Mouse (Mus musculus): Measurements from ENCODE around the gene Ube2e2.

Gene Ube2e2

DNA sequence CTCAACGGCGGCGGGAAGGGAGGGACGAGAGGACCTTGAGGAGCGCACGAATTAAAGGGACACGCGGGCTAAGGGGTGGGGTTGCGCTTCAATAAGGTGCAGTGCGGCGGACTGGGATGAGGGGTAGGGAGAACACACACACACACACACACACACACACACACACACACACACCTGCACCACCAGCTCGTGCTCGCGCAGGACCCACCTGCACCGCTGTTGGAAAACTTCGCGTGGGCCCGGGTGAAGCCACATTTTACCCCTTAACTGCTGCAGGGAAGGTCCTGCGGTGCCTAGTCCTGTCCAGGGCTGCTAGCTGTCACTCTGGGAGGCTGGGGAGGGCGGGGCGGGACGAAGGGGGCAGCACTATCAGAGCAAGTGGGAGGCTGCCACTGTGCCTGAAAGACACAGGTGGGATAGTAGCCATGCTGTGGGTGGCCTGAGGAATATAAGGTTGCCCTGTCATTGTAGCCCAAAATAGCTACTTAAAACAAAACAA is at the start of gene Ube2e2:
Ube2e2 (minus strand) TSS at position 321 of the 499 bp plus-strand sequence.
- peak; percentile 7 for DNase-seq (ENCODE audit: low spot score)

DNA sequence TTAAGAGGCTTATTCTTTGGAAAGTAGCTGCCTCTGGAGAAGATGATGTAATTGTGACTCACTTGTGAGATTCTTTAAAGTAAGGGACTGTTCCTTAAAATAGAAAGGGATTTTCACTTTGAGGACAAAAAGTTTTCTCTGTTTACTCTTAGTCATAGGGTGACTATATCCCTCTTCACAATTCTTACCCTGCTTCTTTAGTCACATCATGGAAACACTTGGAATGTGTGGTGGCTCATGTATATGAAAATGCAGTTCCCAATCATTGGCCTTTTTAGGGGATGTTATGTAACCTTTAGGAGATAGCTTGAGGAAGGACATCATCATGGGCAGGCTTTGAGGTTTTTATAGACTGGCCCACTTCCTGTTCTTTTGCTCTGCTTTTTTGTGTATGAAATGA is 46.0 kb upstream of the Ube2e2 start:
- no peak for DNase-seq (ENCODE audit: low spot score)

DNA sequence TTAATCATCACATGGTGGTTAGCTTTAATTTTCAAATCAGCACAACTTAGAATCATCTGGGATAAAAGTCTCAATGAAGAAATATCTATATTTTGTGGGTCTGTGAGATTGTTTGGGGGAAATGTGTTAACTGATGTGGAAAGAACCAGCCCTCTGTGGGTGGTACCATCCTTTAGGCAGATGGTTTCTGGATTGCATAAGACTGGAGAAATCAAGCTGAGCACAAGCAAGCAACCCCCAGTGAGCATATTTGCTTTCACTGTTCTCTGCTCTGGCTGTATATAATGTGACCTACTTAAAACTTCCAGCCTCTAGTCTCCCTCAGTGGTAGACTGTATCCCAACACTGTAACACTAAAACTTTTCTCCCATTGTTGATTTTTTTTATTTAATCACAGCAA is 9.5 kb upstream of the Ube2e2 start:
- no peak for DNase-seq (ENCODE audit: low spot score)

DNA sequence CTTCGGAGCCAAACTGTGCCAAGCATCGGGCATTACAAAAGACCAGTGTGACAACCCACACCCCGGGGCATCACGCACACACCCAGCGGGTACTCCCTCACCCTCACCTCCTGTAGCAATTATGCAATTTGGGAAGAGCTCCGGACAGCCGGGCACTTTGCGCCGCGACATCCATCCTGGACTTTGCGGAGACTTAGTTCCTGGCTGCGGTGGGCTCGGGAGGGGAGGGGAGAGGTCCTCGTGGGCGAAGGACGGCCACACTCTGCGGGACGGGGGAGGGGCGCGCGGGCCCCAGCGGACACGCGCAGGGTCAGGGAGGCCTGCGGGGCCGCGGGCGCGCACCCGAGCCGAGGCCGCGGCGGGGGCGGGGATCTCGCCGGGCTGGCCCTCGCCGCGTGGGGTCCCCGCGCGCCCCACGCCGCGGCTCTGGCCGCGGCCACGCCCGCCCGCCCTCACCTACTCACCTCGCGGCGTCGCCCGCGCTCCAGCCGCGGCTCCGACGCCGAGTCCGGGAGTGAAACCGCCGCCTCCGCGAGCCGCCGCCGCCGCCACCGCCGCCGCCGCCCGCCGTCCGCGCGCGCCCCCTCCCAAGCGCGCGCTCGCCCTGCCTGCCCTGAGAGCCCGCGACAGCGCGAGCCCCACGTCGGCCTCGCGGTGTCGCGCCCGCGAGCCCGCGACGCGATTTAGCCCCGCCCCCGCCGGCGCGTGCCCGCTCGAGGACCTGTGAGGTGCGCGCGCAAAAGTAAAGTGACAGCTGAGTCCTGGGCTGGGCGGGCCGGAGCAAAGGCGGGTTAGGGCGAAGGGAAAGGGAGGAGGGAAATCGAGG is 733 bp downstream of the Ube2e2 start:
- peak; percentile 92 for DNase-seq (ENCODE audit: low spot score)

DNA sequence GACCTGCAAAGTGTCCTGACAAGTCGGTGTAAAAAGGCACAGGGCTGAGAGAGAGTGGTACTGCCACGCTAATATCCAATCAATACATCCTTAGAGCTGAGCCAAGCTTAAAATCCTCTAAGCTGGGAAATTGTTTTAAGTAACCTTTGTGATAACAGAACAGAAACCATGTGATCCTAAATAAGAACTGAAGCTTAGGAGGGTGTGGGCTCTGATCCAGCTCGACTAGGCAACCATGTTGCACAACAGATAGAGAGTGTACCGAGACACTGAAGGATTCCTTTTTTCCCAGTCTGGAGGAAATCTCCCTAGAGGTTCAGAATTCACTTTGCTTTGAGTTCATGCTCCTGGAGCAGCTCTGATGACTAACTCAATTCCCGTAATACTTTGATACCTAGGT is 4.5 kb downstream of the Ube2e2 start:
- no peak for DNase-seq (ENCODE audit: low spot score)

DNA sequence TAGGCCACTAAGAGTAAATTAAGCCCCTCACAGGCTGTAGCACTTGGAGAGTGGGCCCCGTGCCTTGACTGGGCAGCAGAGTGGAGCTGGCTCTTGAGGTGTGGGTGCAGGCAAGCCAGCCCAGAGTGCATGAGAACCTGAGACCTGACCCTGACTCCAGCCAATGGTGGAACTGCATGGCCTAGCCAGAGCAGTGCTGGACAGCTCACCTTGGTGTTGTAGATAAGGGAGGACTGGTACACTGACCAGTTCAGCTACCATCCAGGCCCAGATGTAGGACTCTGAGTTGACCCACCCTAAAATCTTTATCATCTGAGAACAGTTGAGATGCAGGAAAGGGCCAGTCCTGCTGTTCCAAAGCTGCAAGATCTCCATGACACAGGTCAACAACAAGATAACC is 11.6 kb downstream of the Ube2e2 start:
- no peak for DNase-seq (ENCODE audit: low spot score)

DNA sequence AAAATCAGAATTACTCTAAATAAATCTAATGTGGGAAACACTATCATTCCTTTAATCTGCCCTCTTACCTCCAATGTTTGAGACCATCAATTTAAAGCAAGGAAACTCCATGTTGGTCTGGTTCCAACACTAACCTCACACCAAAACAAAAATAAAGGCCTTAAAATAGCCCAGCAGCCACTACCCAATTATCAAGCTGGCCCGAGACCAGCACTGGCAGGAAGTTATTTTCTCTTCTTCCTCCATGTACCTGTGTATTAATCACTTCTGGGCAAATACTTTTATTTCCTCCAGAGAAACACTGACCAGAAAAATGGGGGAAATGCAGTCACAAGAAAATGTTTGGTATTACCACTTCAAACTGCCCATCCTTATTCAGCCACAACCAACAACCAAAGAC is 23.4 kb downstream of the Ube2e2 start:
- no peak for DNase-seq (ENCODE audit: low spot score)

DNA sequence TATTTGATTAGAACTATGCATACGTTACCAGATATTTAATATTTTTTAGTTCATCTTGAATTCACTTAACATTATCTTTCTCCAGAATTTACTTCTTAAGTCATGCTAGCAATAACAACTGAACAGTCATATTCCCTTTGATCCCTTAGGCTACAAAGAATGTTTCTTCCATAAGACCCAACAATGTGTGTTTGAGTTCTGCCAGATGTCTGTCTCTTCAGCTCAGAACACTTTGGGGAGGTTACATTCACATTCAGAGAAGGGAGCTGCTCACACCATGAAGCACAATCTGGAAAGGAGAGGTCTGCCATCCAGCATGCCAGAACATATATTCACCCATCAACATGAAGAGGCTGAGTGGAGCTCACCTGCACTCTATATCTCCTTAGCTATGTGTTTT is 65.4 kb downstream of the Ube2e2 start:
- DNase-seq (ENCODE audit: low spot score): no peak

DNA sequence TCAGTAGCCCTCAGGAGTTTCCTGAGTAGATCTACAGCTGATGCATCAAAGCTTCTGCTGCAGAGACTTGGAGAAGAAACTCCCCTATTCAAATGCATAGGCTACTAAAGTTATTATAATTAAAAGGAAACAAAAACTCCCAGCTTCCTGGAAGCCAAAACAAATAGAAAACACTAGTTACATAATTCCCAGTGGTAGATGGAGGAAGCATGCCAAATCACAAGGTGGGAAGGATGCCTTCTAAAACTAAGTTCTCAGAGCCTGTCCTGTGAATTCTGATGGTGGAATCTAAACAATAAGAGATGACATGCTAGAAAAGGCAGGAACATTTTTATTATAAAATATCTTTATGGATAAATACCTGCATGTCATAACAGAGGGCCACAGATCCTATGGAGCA is 67.3 kb downstream of the Ube2e2 start:
- DNase-seq (ENCODE audit: low spot score): no peak

DNA sequence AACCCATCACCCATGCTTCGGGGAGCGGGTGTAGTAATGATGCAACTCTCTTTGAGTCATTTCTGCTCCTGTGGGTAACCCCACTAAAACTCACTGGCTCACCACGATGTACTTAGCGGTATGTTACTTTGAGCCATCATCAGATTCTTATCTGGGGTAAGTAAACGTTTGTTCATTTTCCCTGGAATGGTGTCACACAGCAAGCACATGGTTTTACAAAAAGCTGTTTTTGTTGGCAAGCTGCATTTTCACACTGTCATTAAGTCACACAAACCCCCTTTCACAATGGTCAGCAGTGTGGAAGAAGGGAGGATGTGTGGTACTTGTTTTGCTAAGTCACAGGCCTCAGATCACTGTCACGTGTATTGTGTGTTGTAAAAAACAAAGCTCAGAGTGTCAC is 73.4 kb downstream of the Ube2e2 start:
- no peak for DNase-seq (ENCODE audit: low spot score)

DNA sequence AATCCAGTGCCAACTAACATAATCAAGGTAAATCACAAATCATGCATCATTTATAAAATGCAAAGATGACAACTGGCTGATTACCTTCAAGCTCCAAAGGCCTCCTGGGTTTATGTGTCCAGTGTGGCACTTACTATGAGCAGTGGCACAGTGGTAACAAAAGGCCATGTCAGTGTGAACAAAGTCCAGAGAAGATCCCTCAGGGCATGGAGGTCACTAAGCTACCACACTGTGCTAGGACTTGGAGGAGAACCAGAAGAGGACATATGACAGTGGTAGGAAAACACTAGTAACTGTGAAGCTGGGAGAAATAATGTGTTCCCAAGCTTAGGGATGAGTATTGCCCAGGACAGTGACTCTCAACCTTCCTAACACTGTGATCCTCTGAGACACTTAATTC is 97.2 kb downstream of the Ube2e2 start:
- no peak for DNase-seq (ENCODE audit: low spot score)

DNA sequence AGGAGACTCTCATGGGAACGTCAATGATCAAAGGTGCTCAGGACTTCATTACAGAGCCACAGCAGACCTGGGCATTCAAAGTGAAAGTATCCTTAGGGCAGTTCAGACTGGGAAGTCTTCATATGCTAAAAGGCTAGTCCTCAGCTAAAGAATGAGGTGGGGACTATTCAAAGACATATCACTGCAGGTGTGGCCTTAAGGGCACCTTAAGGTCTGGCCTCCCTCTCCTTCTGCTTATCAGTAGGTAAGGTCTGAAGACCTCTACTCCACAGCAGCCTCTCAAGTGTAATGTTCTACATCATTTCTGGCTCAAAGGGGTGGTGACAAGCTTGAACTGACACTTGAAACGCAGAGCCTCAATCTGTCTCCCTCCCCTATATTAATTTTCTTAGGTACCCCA is 98.3 kb downstream of the Ube2e2 start:
- no peak for DNase-seq (ENCODE audit: low spot score)

DNA sequence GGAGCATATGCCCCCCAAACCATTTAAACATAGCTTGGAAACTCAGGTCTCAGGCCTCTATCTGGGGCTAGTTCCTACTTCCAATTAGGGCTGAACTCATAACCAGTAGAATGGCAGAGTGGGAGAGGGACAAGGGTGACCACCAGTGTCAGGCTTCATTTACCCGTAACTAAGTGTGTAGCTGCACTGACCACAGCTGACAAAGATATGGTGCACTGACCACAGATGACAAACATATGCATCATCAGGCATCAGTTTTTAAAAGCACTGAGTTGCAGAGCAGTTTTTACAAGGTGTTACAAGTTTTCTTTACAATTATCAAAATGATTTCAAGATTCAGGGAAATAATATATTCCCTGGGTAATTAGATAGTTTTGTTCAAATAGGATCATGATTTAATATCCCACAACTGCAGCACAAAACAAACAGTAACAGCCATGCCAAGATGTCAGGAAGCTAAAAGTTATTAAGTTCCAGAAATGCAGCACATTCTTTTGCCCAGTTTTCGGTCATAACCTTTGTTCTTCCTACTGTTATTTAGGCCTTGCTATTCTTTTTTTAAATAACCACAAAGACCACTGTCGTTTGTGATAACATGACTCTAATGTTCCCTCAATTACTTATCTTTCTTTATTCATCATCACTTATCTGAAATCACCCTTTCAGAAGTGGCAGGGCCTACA is 114.9 kb downstream of the Ube2e2 start:
- no peak for DNase-seq (ENCODE audit: low spot score)

DNA sequence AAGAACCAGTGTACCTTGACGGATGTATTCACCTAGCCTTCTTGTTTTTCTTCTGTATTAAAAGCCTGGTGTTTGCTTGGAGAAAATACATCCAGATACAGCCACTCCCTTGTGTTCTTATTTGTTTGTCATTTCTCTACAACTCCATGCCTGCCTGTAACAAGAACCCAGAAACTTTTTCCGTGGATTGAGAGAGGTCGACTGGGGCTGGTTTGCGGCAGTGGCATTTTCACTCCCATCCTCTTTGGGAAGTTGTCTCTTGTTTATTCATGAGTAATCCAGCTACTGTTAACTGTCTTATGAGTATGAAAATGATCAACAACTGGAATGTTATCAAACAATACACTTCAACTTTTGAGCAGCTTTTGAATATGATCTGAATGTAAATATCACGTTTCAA is 115.8 kb downstream of the Ube2e2 start:
- no peak for DNase-seq (ENCODE audit: low spot score)

DNA sequence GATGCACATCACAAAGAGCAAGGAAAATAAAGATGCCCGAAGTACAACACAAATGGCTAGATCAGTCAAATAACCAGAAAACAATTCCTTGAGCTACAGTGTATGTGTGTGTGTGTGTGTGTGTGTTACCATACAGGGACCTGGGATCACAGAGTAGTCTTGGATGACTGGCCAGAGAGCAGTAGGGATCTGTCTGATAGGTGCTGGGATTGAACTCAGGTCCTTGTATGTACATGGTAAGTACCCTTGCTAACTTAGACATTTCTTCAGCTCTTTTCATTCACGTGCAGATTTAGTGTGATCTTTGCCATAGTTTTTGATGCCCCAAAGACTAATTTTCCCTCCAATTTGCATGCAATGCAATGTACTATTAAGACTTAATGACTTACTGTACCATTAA is 117.9 kb downstream of the Ube2e2 start:
- no peak for DNase-seq (ENCODE audit: low spot score)

DNA sequence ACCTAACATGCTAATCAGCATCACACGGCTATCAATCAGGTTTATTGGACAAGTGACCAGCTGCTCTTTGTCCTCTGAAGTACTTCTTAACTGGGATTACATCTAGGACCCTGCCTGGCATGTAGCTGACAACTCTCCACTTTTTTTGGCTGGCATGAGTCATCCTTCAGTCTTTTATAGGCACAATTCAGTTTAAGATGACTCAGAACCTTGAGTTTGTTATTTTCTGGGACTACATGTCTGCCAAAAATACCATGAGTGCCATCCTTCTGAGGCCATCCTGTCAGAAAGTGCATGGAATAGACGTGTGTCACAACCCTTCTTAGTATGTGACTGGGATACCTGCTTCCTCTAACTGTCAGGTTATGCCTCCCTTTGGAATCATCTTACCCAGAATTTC is 120.3 kb downstream of the Ube2e2 start:
- DNase-seq (ENCODE audit: low spot score): peak; percentile 15

DNA sequence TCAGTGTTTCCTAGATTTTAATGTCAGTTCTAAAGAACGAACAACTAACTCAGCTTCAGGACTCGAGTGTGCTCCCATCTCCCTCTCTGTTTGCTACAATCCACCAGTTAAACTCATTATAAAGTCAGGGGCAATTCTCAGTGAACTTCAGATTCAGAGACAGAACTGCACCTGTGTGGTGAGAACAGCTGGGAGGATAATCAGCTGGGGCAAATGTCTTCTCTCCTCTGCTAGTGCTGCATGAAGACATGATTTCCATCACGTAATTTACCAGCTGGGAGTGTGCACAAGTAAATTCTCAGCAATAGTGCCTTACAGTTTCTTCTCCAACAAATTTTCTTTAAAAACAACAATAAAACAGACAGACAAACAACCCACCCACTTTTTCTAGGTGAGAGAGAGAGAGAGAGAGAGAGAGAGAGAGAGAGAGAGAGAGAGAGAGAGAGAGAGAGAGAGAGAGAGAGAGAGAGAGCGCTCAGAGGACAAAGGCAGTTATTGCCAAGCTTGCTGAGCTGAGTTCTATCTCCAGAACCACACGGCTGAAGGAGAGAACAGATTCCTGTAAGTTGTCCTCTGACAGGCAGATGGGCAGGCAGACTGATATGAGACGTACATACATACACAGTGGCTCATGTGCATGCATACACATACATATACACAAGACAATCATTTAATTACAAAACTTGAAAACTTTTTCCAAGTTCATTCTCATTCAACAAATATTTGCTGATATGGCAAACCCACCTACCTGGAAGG is 134.3 kb downstream of the Ube2e2 start:
- no peak for DNase-seq (ENCODE audit: low spot score)

DNA sequence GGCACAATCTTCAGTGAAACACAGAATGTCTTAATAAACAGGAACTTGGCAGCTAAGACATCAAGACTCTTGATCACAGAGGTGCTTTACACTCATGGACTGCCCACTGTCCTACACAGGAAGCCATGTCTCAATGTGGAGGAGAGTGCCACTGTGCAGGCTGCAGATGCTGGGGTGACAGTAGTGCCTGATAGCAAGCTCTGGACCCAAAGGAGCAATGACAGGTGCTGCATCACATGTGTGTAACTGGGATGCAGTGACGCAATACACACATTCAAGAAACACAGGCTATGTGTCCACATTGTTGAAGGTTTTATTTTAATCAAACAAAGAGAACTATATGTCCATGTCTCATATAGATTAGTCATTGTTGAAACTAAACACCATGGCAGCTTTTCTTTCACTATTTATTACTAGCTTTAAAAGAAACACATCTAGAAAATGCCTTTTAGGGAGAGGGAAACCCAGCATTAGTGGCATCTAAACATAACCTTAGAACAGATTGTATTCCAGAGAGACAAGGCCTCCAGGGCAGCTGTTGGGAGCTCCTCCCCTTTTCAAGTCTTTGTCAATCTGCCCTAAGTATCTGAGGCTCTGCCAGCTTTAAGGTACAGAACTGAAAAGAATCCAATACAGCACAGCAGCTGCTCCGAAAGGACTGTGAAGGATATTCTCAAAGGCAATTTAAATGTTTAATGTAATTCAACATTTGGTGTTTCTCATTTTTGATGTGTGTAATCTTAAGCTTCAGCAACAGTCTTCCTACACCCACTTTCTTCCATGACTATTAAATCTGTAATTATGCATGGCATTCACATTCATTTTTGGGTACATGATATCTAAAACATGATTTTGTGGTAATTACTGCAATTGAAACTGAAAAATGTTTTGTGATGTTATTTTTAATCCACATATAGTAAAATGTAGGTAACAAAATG is 135.2 kb downstream of the Ube2e2 start:
- DNase-seq (ENCODE audit: low spot score): no peak

DNA sequence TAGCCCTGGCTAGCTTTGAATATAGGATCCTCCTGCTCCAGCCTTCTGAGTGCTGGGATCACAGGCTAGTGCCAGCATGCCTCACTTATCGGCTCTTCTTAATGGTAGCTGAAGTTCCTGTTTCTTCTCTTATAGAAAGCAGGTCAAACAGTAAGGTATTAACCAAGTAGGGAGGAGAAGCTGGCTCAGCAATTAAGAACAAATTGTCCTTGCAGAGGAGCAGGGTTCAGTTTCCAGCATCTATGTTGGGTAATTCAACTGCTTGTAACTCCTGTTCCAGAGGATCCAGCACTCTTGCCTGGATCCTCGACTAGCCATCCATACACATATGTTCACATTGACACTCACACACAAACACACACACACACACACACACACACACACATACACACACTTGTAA is 136.1 kb downstream of the Ube2e2 start:
- DNase-seq (ENCODE audit: low spot score): no peak

DNA sequence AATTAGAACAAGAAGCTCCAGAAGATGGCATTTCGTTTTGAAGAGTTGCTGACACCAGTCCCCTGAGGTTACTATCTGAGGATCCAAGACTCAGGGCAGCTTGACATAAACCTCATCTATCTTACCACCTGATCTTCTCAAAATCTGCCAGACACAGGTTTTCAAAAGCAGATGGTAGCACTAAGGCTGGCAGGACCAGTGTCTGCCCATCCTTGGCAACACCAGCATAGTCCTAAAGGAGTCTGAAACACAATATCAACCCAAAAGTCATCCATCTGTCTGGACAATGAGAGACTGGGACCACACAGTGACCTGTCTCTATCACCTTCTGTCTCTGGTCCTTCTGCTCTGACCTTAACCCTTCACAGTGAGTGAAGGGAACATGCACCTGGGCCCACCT is 138.7 kb downstream of the Ube2e2 start:
- no peak for DNase-seq (ENCODE audit: low spot score)

DNA sequence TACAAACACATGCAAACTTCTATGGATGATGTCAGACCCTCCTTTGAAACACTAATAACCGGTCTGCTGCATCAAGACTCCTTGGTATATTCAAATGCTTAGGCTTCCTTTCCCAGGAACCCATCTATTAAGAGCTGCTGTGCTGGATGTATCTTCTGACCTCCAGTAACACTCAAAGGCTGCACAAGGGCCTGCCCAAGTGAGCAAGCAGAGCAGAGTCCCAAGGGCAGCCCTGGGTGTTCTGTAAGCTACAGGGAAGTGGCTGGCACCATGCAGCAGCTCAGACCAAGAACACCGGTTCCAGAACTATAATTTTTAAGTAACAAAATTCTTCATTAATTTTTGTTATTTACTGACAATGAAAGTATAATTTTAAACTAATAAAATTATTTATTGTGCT is 139.5 kb downstream of the Ube2e2 start:
- DNase-seq (ENCODE audit: low spot score): no peak

DNA sequence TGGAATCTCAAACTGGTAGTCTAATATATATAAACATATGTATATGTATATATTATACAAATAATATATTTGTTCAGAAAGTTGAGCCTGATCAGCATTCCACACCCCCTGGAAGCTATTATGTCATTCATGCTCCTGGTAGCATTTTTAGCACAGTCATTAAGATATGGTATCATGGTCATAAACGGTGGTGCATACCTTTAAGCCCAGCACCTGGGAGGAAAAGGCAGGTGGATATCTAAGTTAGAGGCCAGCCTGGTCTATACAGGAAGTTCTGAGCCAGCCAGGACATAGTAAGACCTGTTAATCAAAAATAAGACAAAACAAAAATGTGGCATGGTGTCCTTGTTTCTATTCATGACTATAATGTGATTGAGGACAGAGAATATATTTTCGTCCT is 140.1 kb downstream of the Ube2e2 start:
- no peak for DNase-seq (ENCODE audit: low spot score)

Data from embryo, embryonic 10 days (tissue).